Mouse (Mus musculus): ENCODE measurements around the gene Napsa. TPM values are rescaled to one million over a fixed set of nuclear protein-coding genes. Genes with fewer than 3 reads are reported as not detected.

Napsa gene
- polyA plus RNA-seq, 1 experiment, result not detected

- Histone ChIP-seq H3K27ac (ENCODE audit: insufficient read depth, low read depth, low read length) (0 out of 2 replicates have a peak overlapping the region, but pooled peaks have one; percentile 45), H3K4me1 (ENCODE audit: control insufficient read depth, insufficient read depth, low read length) (peaks cover 47% of the 10 kb centered on the region), H3K4me3 (ENCODE audit: insufficient read depth, low read depth, low read length) (peak overlapping the region; percentile 90)
- 11% methylated on average over 12 of the region's 12 CpGs for WGBS
- TF ChIP-seq POLR2A (IDR thresholded peaks at IDR 0.05; ENCODE audit: insufficient read depth, low read depth, low read length) (no peak), CTCF (IDR thresholded peaks at IDR 0.05; ENCODE audit: insufficient read depth, low read depth, low read length) (no peak)
Measured at GRCm38 (mm10) chr7:44588338-44588737, 16.2 kb downstream of the Napsa start.

GRCm38 (mm10) chr7:44589149-44589548 lies 17.0 kb downstream of the Napsa start:
- peaks cover 52% of the 10 kb centered on the region for H3K4me1 ChIP-seq (ENCODE audit: control insufficient read depth, insufficient read depth, low read length)
- peak overlapping the region; percentile 47; the same call in 1 of the 2 replicates for H3K27ac ChIP-seq (ENCODE audit: insufficient read depth, low read depth, low read length)
- peak overlapping the region; percentile 90 for H3K4me3 ChIP-seq (ENCODE audit: insufficient read depth, low read depth, low read length)
- TF ChIP-seq POLR2A (IDR thresholded peaks at IDR 0.05; ENCODE audit: insufficient read depth, low read depth, low read length) (0 out of 2 replicates have a peak, but pooled peaks have one; percentile 34), CTCF (IDR thresholded peaks at IDR 0.05; ENCODE audit: insufficient read depth, low read depth, low read length) (peak; percentile 14; the same call in 1 of the 2 replicates)
- whole genome bisulfite sequencing, result under 1% methylated on average over 33 of the region's 33 CpGs

- Histone ChIP-seq H3K4me3 (ENCODE audit: insufficient read depth, low read depth, low read length) (peak overlapping the region; percentile 90), H3K27ac (ENCODE audit: insufficient read depth, low read depth, low read length) (0 out of 2 replicates have a peak overlapping the region, but pooled peaks have one; percentile 47), H3K4me1 (ENCODE audit: control insufficient read depth, insufficient read depth, low read length) (peaks cover 55% of the 10 kb centered on the region)
- WGBS, result 5% methylated on average over 13 of the region's 13 CpGs
- TF ChIP-seq POLR2A (IDR thresholded peaks at IDR 0.05; ENCODE audit: insufficient read depth, low read depth, low read length) (no peak), CTCF (IDR thresholded peaks at IDR 0.05; ENCODE audit: insufficient read depth, low read depth, low read length) (no peak)
Measured at GRCm38 (mm10) chr7:44589946-44590345, 17.8 kb downstream of the Napsa start.

GRCm38 (mm10) chr7:44590402-44591347 lies 18.5 kb downstream of the Napsa start, which contains the start of gene Kcnc3:
Gene Kcnc3, plus strand, starts transcription at chr7:44590664.
- WGBS, result under 1% methylated on average over 78 of the region's 80 CpGs
- TF ChIP-seq CTCF (IDR thresholded peaks at IDR 0.05; ENCODE audit: insufficient read depth, low read depth, low read length), result no peak
- TF ChIP-seq POLR2A (IDR thresholded peaks at IDR 0.05; ENCODE audit: insufficient read depth, low read depth, low read length), result peak; percentile 94
- H3K4me3 ChIP-seq (ENCODE audit: insufficient read depth, low read depth, low read length), result peak within 1 kb of the TSS; percentile 90
- H3K27ac ChIP-seq (ENCODE audit: insufficient read depth, low read depth, low read length), result peak within 1 kb of the TSS; percentile 47
- peaks cover 60% of the 10 kb centered on the region for H3K4me1 ChIP-seq (ENCODE audit: control insufficient read depth, insufficient read depth, low read length)

GRCm38 (mm10) chr7:44591348-44592116 lies 19.4 kb downstream of the Napsa start:
- TF ChIP-seq POLR2A (IDR thresholded peaks at IDR 0.05; ENCODE audit: insufficient read depth, low read depth, low read length) (no peak), CTCF (IDR thresholded peaks at IDR 0.05; ENCODE audit: insufficient read depth, low read depth, low read length) (no peak; the same call in 1 of the 2 replicates)
- peak overlapping the region; percentile 22 for H3K27ac ChIP-seq (ENCODE audit: insufficient read depth, low read depth, low read length)
- WGBS, result 0% methylated on average over 60 of the region's 60 CpGs
- peak overlapping the region; percentile 74 for H3K4me3 ChIP-seq (ENCODE audit: insufficient read depth, low read depth, low read length)
- H3K4me1 ChIP-seq (ENCODE audit: control insufficient read depth, insufficient read depth, low read length), result peaks cover 63% of the 10 kb centered on the region

- Histone ChIP-seq H3K4me3 (ENCODE audit: insufficient read depth, low read depth, low read length) (peak overlapping the region; percentile 74), H3K27ac (ENCODE audit: insufficient read depth, low read depth, low read length) (no peak overlapping the region), H3K4me1 (ENCODE audit: control insufficient read depth, insufficient read depth, low read length) (peaks cover 58% of the 10 kb centered on the region)
- TF ChIP-seq CTCF (IDR thresholded peaks at IDR 0.05; ENCODE audit: insufficient read depth, low read depth, low read length) (no peak), POLR2A (IDR thresholded peaks at IDR 0.05; ENCODE audit: insufficient read depth, low read depth, low read length) (no peak)
- 4% methylated on average over 15 of the region's 15 CpGs for WGBS
Measured at GRCm38 (mm10) chr7:44593051-44593450, 20.9 kb downstream of the Napsa start.

- Histone ChIP-seq H3K27ac (ENCODE audit: insufficient read depth, low read depth, low read length) (peak overlapping the region; percentile 95), H3K4me3 (ENCODE audit: insufficient read depth, low read depth, low read length) (peak overlapping the region; percentile 74), H3K4me1 (ENCODE audit: control insufficient read depth, insufficient read depth, low read length) (peaks cover 52% of the 10 kb centered on the region)
- WGBS, result under 1% methylated on average over 22 of the region's 22 CpGs
- peak; percentile 43; the same call in 1 of the 2 replicates for TF ChIP-seq POLR2A (IDR thresholded peaks at IDR 0.05; ENCODE audit: insufficient read depth, low read depth, low read length)
- TF ChIP-seq CTCF (IDR thresholded peaks at IDR 0.05; ENCODE audit: insufficient read depth, low read depth, low read length), result no peak
Measured at GRCm38 (mm10) chr7:44593775-44594174, 21.6 kb downstream of the Napsa start.

- 8% methylated on average over 6 of the region's 6 CpGs for WGBS
- Histone ChIP-seq H3K27ac (ENCODE audit: insufficient read depth, low read depth, low read length) (peak overlapping the region; percentile 95), H3K4me3 (ENCODE audit: insufficient read depth, low read depth, low read length) (peak overlapping the region; percentile 74), H3K4me1 (ENCODE audit: control insufficient read depth, insufficient read depth, low read length) (peaks cover 48% of the 10 kb centered on the region)
- TF ChIP-seq POLR2A (IDR thresholded peaks at IDR 0.05; ENCODE audit: insufficient read depth, low read depth, low read length) (no peak; the same call in 1 of the 2 replicates), CTCF (IDR thresholded peaks at IDR 0.05; ENCODE audit: insufficient read depth, low read depth, low read length) (no peak)
Measured at GRCm38 (mm10) chr7:44594291-44594690, 22.1 kb downstream of the Napsa start.
